Mouse (Mus musculus) forebrain, embryonic 11.5 days (tissue): ENCODE measurements around the gene Gpatch1. TPM values are rescaled to one million over a fixed set of nuclear protein-coding genes. Genes with fewer than 3 reads are reported as not detected.
A peak's percentile ranks its signal among the peaks of the same experiment; 100 is the strongest.

Source experiments
- ATAC-seq: fragments of 200-750 bp; cut with Nextera tagmentation; replicated peaks from 2 replicates; pipeline ENCODE4 v1.8.0; 2017; ENCODE audit warnings: moderate TSS enrichment; ENCODE audit not compliant: low FRiP score
- DNase-seq: peaks from one replicate; pipeline ENCODE4 v3.0.0-alpha.2; 2017; ENCODE audit warnings: low spot score
- H3K27ac ChIP-seq: fragments of 300-500 bp; sonication (generic); 2 replicates; pipeline ENCODE4 v1.5.1; 2014; ENCODE audit warnings: low read depth, low read length
- H3K27me3 ChIP-seq: fragments of 300-500 bp; sonication (generic); 2 replicates; pipeline ENCODE4 v1.6.1; 2014; ENCODE audit warnings: mild to moderate bottlenecking, low read length, mixed read lengths; ENCODE audit not compliant: control insufficient read depth, insufficient read depth
- H3K36me3 ChIP-seq: fragments of 300-500 bp; sonication (generic); 2 replicates; pipeline ENCODE4 v1.6.1; 2014; ENCODE audit warnings: mild to moderate bottlenecking, low read length, moderate library complexity, mixed read lengths; ENCODE audit not compliant: control insufficient read depth, insufficient read depth
- H3K4me1 ChIP-seq: fragments of 300-500 bp; sonication (generic); replicated peaks from 2 replicates; pipeline ENCODE4 v1.6.1; 2014; ENCODE audit warnings: low read length, mixed read lengths; ENCODE audit not compliant: control insufficient read depth, insufficient read depth
- H3K4me2 ChIP-seq: fragments of 300-500 bp; sonication (generic); 2 replicates; pipeline ENCODE4 v1.6.1; 2014; ENCODE audit warnings: low read depth, mild to moderate bottlenecking, low read length, moderate library complexity, mixed read lengths; ENCODE audit not compliant: severe bottlenecking
- H3K4me3 ChIP-seq: fragments of 300-500 bp; sonication (generic); 2 replicates; pipeline ENCODE4 v1.5.1; 2014; ENCODE audit warnings: low read depth, low read length
- H3K9ac ChIP-seq: fragments of 300-500 bp; sonication (generic); 2 replicates; pipeline ENCODE4 v1.6.1; 2014; ENCODE audit warnings: low read length
- H3K9me3 ChIP-seq: fragments of 300-500 bp; sonication (generic); 2 replicates; pipeline ENCODE4 v1.6.1; 2016; ENCODE audit warnings: low read length, mixed read lengths; ENCODE audit not compliant: control insufficient read depth
- WGBS: fragments of 180-500 bp; shearing (Covaris S2); extraction: QIAGEN DNeasy Blood & Tissue Kit; methylation state at CpG from one replicate; pipeline ENCODE4 v1.1.7; 2014; 5-methylcytosine and 5-hydroxymethylcytosine counted together
- polyA plus RNA-seq: library from polyadenylated mRNA; unstranded; fragments of >200 nt; fragmentation: Nextera tagmentation; extraction: Ambion mirVana; gene quantifications from 2 replicates; pipeline ENCODE4 v1.2.1, GENCODE M21; 2014

The Gpatch1 gene
- polyA plus RNA-seq, 1 experiment from 2014 or later: 19.7 TPM

- H3K27ac ChIP-seq: no peak overlapping the region
- ATAC-seq (no peak), DNase-seq (no peak)
- no peaks in the 10 kb centered on the region for H3K4me1 ChIP-seq
- no peak overlapping the region for H3K9ac ChIP-seq
- no peaks in the 10 kb centered on the region for H3K9me3 ChIP-seq
- H3K27me3 ChIP-seq: no peaks in the 10 kb centered on the region
- 92% methylated on average over 8 of the region's 8 CpGs for WGBS
- no peaks in the 10 kb centered on the region for H3K36me3 ChIP-seq
- H3K4me3 ChIP-seq: no peak overlapping the region
- no peak overlapping the region for H3K4me2 ChIP-seq
Observed at GRCm38 (mm10) chr7:35349886-35350684, 31.8 kb upstream of the Gpatch1 start.

GRCm38 (mm10) chr7:35349022-35349421, 30.8 kb upstream of the Gpatch1 start:
- Histone ChIP-seq H3K4me1 (no peaks in the 10 kb centered on the region), H3K9me3 (no peaks in the 10 kb centered on the region), H3K4me3 (no peak overlapping the region), H3K9ac (no peak overlapping the region), H3K27me3 (no peaks in the 10 kb centered on the region), H3K36me3 (no peaks in the 10 kb centered on the region), H3K27ac (no peak overlapping the region), H3K4me2 (no peak overlapping the region)
- WGBS: 85% methylated on average over 4 of the region's 4 CpGs
- no peak for DNase-seq
- no peak for ATAC-seq

- Histone ChIP-seq H3K27me3 (no peaks in the 10 kb centered on the region), H3K4me2 (no peak overlapping the region), H3K27ac (no peak overlapping the region), H3K9me3 (no peaks in the 10 kb centered on the region), H3K36me3 (no peaks in the 10 kb centered on the region), H3K4me3 (no peak overlapping the region), H3K4me1 (no peaks in the 10 kb centered on the region), H3K9ac (no peak overlapping the region)
- no peak for DNase-seq
- 77% methylated on average over 17 of the region's 18 CpGs for WGBS
- no peak for ATAC-seq
Observed at GRCm38 (mm10) chr7:35347918-35348700, 29.9 kb upstream of the Gpatch1 start.

GRCm38 (mm10) chr7:35344785-35345330, 26.6 kb upstream of the Gpatch1 start:
- no peak for ATAC-seq
- H3K4me2 ChIP-seq: no peak overlapping the region
- no peak overlapping the region for H3K27ac ChIP-seq
- WGBS: 94% methylated on average over 5 of the region's 5 CpGs
- DNase-seq: no peak
- H3K4me1 ChIP-seq: 0 out of 2 replicates have a peak, but pooled peaks cover 2% of the 10 kb centered on the region
- H3K36me3 ChIP-seq: no peaks in the 10 kb centered on the region
- H3K27me3 ChIP-seq: no peaks in the 10 kb centered on the region
- H3K4me3 ChIP-seq: no peak overlapping the region
- H3K9me3 ChIP-seq: no peaks in the 10 kb centered on the region
- no peak overlapping the region for H3K9ac ChIP-seq

- H3K27me3 ChIP-seq: no peaks in the 10 kb centered on the region
- DNase-seq (no peak), ATAC-seq (no peak)
- H3K4me1 ChIP-seq: 0 out of 2 replicates have a peak, but pooled peaks cover 2% of the 10 kb centered on the region
- H3K9me3 ChIP-seq: no peaks in the 10 kb centered on the region
- H3K4me3 ChIP-seq: no peak overlapping the region
- H3K36me3 ChIP-seq: no peaks in the 10 kb centered on the region
- H3K9ac ChIP-seq: no peak overlapping the region
- WGBS: 78% methylated on average over 4 of the region's 4 CpGs
- H3K27ac ChIP-seq: no peak overlapping the region
- no peak overlapping the region for H3K4me2 ChIP-seq
Observed at GRCm38 (mm10) chr7:35342498-35342897, 24.3 kb upstream of the Gpatch1 start.

- Histone ChIP-seq H3K4me2 (no peak overlapping the region), H3K9ac (no peak overlapping the region), H3K27ac (no peak overlapping the region), H3K36me3 (no peaks in the 10 kb centered on the region), H3K9me3 (no peaks in the 10 kb centered on the region), H3K4me3 (no peak overlapping the region), H3K4me1 (0 out of 2 replicates have a peak, but pooled peaks cover 2% of the 10 kb centered on the region), H3K27me3 (peaks cover 3% of the 10 kb centered on the region)
- DNase-seq: no peak
- ATAC-seq: no peak
- WGBS: 85% methylated on average over 6 of the region's 6 CpGs
Observed at GRCm38 (mm10) chr7:35341282-35341681, 23.0 kb upstream of the Gpatch1 start.

- Histone ChIP-seq H3K4me2 (no peak overlapping the region), H3K4me1 (0 out of 2 replicates have a peak, but pooled peaks cover 2% of the 10 kb centered on the region), H3K9me3 (no peaks in the 10 kb centered on the region), H3K9ac (no peak overlapping the region; the same call in 1 of the 2 replicates), H3K27me3 (peaks cover 8% of the 10 kb centered on the region), H3K36me3 (no peaks in the 10 kb centered on the region), H3K4me3 (no peak overlapping the region), H3K27ac (no peak overlapping the region)
- 23% methylated on average over 5 of the region's 5 CpGs for WGBS
- ATAC-seq (no peak), DNase-seq (no peak)
Observed at GRCm38 (mm10) chr7:35340196-35340595, 22.0 kb upstream of the Gpatch1 start.

- peak overlapping the region; percentile 57 for H3K9ac ChIP-seq
- H3K4me3 ChIP-seq: peak overlapping the region; percentile 59
- H3K4me1 ChIP-seq: peaks cover 5% of the 10 kb centered on the region; the same call in 1 of the 2 replicates
- H3K4me2 ChIP-seq: peak overlapping the region; percentile 99
- DNase-seq: peak; percentile 60
- no peak overlapping the region for H3K27ac ChIP-seq
- H3K27me3 ChIP-seq: peaks cover 10% of the 10 kb centered on the region
- H3K9me3 ChIP-seq: no peaks in the 10 kb centered on the region
- ATAC-seq: no peak; the same call in 1 of the 2 replicates
- H3K36me3 ChIP-seq: no peaks in the 10 kb centered on the region
- under 1% methylated on average over 51 of the region's 51 CpGs for WGBS
Observed at GRCm38 (mm10) chr7:35334527-35335452, 16.6 kb upstream of the Gpatch1 start.
